Mouse (Mus musculus): ENCODE results near the gene St3gal3. TPM values are rescaled to one million over a fixed set of nuclear protein-coding genes. Genes with fewer than 3 reads are reported as not detected.
A peak's percentile ranks its signal among the peaks of the same experiment; 100 is the strongest.

Gene St3gal3
- polyA plus RNA-seq, 1 experiment: 50.9 TPM

GRCm38 (mm10) chr4:118143679-118144078, 9.0 kb upstream of the St3gal3 start:
- DNase-seq (ENCODE audit: extremely low spot score in 1 of 2, low spot score in 1 of 2): no peak

GRCm38 (mm10) chr4:118141511-118141910, 6.8 kb upstream of the St3gal3 start:
- no peak for DNase-seq (ENCODE audit: extremely low spot score in 1 of 2, low spot score in 1 of 2)

- peak; percentile 57 to 79 for DNase-seq (ENCODE audit: extremely low spot score in 1 of 2, low spot score in 1 of 2)
Observed at GRCm38 (mm10) chr4:118138891-118139290, 4.2 kb upstream of the St3gal3 start.

- no peak for DNase-seq (ENCODE audit: extremely low spot score in 1 of 2, low spot score in 1 of 2)
Observed at GRCm38 (mm10) chr4:118137857-118138256, 3.1 kb upstream of the St3gal3 start.

- DNase-seq (ENCODE audit: extremely low spot score in 1 of 2, low spot score in 1 of 2): no peak
Observed at GRCm38 (mm10) chr4:118137311-118137710, 2.6 kb upstream of the St3gal3 start.

- no peak for DNase-seq (ENCODE audit: extremely low spot score in 1 of 2, low spot score in 1 of 2)
Observed at GRCm38 (mm10) chr4:118135414-118135813, 700 bp upstream of the St3gal3 start.

GRCm38 (mm10) chr4:118131329-118131728, 3.4 kb downstream of the St3gal3 start:
- DNase-seq (ENCODE audit: extremely low spot score in 1 of 2, low spot score in 1 of 2): peak in 1 of 2 experiments; percentile 42

GRCm38 (mm10) chr4:118123030-118123704, 11.5 kb downstream of the St3gal3 start:
- DNase-seq (ENCODE audit: extremely low spot score in 1 of 2, low spot score in 1 of 2): no peak

- no peak for DNase-seq (ENCODE audit: extremely low spot score in 1 of 2, low spot score in 1 of 2)
Observed at GRCm38 (mm10) chr4:118122078-118122477, 12.6 kb downstream of the St3gal3 start.

GRCm38 (mm10) chr4:118117565-118117964, 17.1 kb downstream of the St3gal3 start:
- no peak for DNase-seq (ENCODE audit: extremely low spot score in 1 of 2, low spot score in 1 of 2)

GRCm38 (mm10) chr4:118116098-118116497, 18.6 kb downstream of the St3gal3 start:
- no peak for DNase-seq (ENCODE audit: extremely low spot score in 1 of 2, low spot score in 1 of 2)

GRCm38 (mm10) chr4:118115132-118115531, 19.6 kb downstream of the St3gal3 start:
- DNase-seq (ENCODE audit: extremely low spot score in 1 of 2, low spot score in 1 of 2): no peak

GRCm38 (mm10) chr4:118112601-118113000, 22.1 kb downstream of the St3gal3 start:
- peak in 1 of 2 experiments; percentile 56 for DNase-seq (ENCODE audit: extremely low spot score in 1 of 2, low spot score in 1 of 2)

GRCm38 (mm10) chr4:118109649-118110048, 25.1 kb downstream of the St3gal3 start:
- DNase-seq (ENCODE audit: extremely low spot score in 1 of 2, low spot score in 1 of 2): no peak

- no peak for DNase-seq (ENCODE audit: extremely low spot score in 1 of 2, low spot score in 1 of 2)
Observed at GRCm38 (mm10) chr4:118108779-118109178, 25.9 kb downstream of the St3gal3 start.

- DNase-seq (ENCODE audit: extremely low spot score in 1 of 2, low spot score in 1 of 2): no peak
Observed at GRCm38 (mm10) chr4:118105256-118106053, 29.3 kb downstream of the St3gal3 start.

- no peak for DNase-seq (ENCODE audit: extremely low spot score in 1 of 2, low spot score in 1 of 2)
Observed at GRCm38 (mm10) chr4:118103280-118103830, 31.4 kb downstream of the St3gal3 start.

- no peak for DNase-seq (ENCODE audit: extremely low spot score in 1 of 2, low spot score in 1 of 2)
Observed at GRCm38 (mm10) chr4:118101497-118101896, 33.2 kb downstream of the St3gal3 start.

- no peak for DNase-seq (ENCODE audit: extremely low spot score in 1 of 2, low spot score in 1 of 2)
Observed at GRCm38 (mm10) chr4:118099637-118100364, 34.9 kb downstream of the St3gal3 start.

- no peak for DNase-seq (ENCODE audit: extremely low spot score in 1 of 2, low spot score in 1 of 2)
Observed at GRCm38 (mm10) chr4:118098571-118098970, 36.1 kb downstream of the St3gal3 start.

GRCm38 (mm10) chr4:118096069-118096468, 38.6 kb downstream of the St3gal3 start:
- no peak for DNase-seq (ENCODE audit: extremely low spot score in 1 of 2, low spot score in 1 of 2)

All from frontal cortex, adult 2 months (tissue).